Mouse (Mus musculus) forebrain, embryonic 11.5 days (tissue): Measurements from ENCODE around the gene Dexi. TPM values are rescaled to one million over a fixed set of nuclear protein-coding genes. Genes with fewer than 3 reads are reported as not detected.

Experiments used
- ATAC-seq: fragments of 200-750 bp; cut with Nextera tagmentation; replicated peaks from 2 replicates; pipeline ENCODE4 v1.8.0; 2017; ENCODE audit warnings: moderate TSS enrichment; ENCODE audit not compliant: low FRiP score
- DNase-seq: peaks from one replicate; pipeline ENCODE4 v3.0.0-alpha.2; 2017; ENCODE audit warnings: low spot score
- H3K27ac ChIP-seq: fragments of 300-500 bp; sonication (generic); 2 replicates; pipeline ENCODE4 v1.5.1; 2014; ENCODE audit warnings: low read depth, low read length
- H3K27me3 ChIP-seq: fragments of 300-500 bp; sonication (generic); 2 replicates; pipeline ENCODE4 v1.6.1; 2014; ENCODE audit warnings: mild to moderate bottlenecking, low read length, mixed read lengths; ENCODE audit not compliant: control insufficient read depth, insufficient read depth
- H3K36me3 ChIP-seq: fragments of 300-500 bp; sonication (generic); 2 replicates; pipeline ENCODE4 v1.6.1; 2014; ENCODE audit warnings: mild to moderate bottlenecking, low read length, moderate library complexity, mixed read lengths; ENCODE audit not compliant: control insufficient read depth, insufficient read depth
- H3K4me1 ChIP-seq: fragments of 300-500 bp; sonication (generic); replicated peaks from 2 replicates; pipeline ENCODE4 v1.6.1; 2014; ENCODE audit warnings: low read length, mixed read lengths; ENCODE audit not compliant: control insufficient read depth, insufficient read depth
- H3K4me2 ChIP-seq: fragments of 300-500 bp; sonication (generic); 2 replicates; pipeline ENCODE4 v1.6.1; 2014; ENCODE audit warnings: low read depth, mild to moderate bottlenecking, low read length, moderate library complexity, mixed read lengths; ENCODE audit not compliant: severe bottlenecking
- H3K4me3 ChIP-seq: fragments of 300-500 bp; sonication (generic); 2 replicates; pipeline ENCODE4 v1.5.1; 2014; ENCODE audit warnings: low read depth, low read length
- H3K9ac ChIP-seq: fragments of 300-500 bp; sonication (generic); 2 replicates; pipeline ENCODE4 v1.6.1; 2014; ENCODE audit warnings: low read length
- H3K9me3 ChIP-seq: fragments of 300-500 bp; sonication (generic); 2 replicates; pipeline ENCODE4 v1.6.1; 2016; ENCODE audit warnings: low read length, mixed read lengths; ENCODE audit not compliant: control insufficient read depth
- whole genome bisulfite sequencing: fragments of 180-500 bp; shearing (Covaris S2); extraction: QIAGEN DNeasy Blood & Tissue Kit; methylation state at CpG from one replicate; pipeline ENCODE4 v1.1.7; 2014; 5-methylcytosine and 5-hydroxymethylcytosine counted together
- polyA plus RNA-seq: library from polyadenylated mRNA; unstranded; fragments of >200 nt; fragmentation: Nextera tagmentation; extraction: Ambion mirVana; gene quantifications from 2 replicates; pipeline ENCODE4 v1.2.1, GENCODE M21; 2014

The Dexi gene
- polyA plus RNA-seq, 1 experiment from 2014 or later = 23.5 TPM

- Histone ChIP-seq H3K4me1 (no peaks in the 10 kb centered on the region), H3K27ac (no peak overlapping the region), H3K9me3 (no peaks in the 10 kb centered on the region), H3K27me3 (no peaks in the 10 kb centered on the region), H3K9ac (no peak overlapping the region), H3K4me2 (no peak overlapping the region), H3K36me3 (no peaks in the 10 kb centered on the region), H3K4me3 (no peak overlapping the region)
- 17% methylated on average over 8 of the region's 8 CpGs for WGBS
- ATAC-seq (no peak), DNase-seq (peak; percentile 79)
Observed at GRCm38 (mm10) chr16:10501865-10502264, 41.0 kb downstream of the Dexi start.

GRCm38 (mm10) chr16:10499122-10499521 lies 43.7 kb downstream of the Dexi start:
- WGBS = 63% methylated on average over 1 of the region's 1 CpGs
- H3K27ac ChIP-seq = no peak overlapping the region
- no peak overlapping the region for H3K9ac ChIP-seq
- ATAC-seq = no peak
- H3K4me1 ChIP-seq = no peaks in the 10 kb centered on the region
- H3K27me3 ChIP-seq = no peaks in the 10 kb centered on the region
- H3K4me2 ChIP-seq = no peak overlapping the region
- no peaks in the 10 kb centered on the region for H3K36me3 ChIP-seq
- no peak overlapping the region for H3K4me3 ChIP-seq
- DNase-seq = no peak
- no peaks in the 10 kb centered on the region for H3K9me3 ChIP-seq

- no peaks in the 10 kb centered on the region for H3K36me3 ChIP-seq
Observed at GRCm38 (mm10) chr16:10498096-10498602, 44.7 kb downstream of the Dexi start.

GRCm38 (mm10) chr16:10495824-10496298 lies 47.0 kb downstream of the Dexi start:
- H3K27me3 ChIP-seq = no peaks in the 10 kb centered on the region
- H3K4me3 ChIP-seq = no peak overlapping the region
- no peak overlapping the region for H3K4me2 ChIP-seq
- DNase-seq (no peak), ATAC-seq (no peak)
- H3K4me1 ChIP-seq = no peaks in the 10 kb centered on the region
- H3K9ac ChIP-seq = no peak overlapping the region
- WGBS = 70% methylated on average over 2 of the region's 2 CpGs
- H3K36me3 ChIP-seq = no peaks in the 10 kb centered on the region
- no peaks in the 10 kb centered on the region for H3K9me3 ChIP-seq
- no peak overlapping the region for H3K27ac ChIP-seq

More at GRCm38 (mm10) chr16:10498096-10498602, 44.7 kb downstream of the Dexi start:
- no peak overlapping the region for H3K4me2 ChIP-seq
- no peak overlapping the region for H3K4me3 ChIP-seq
- DNase-seq (no peak), ATAC-seq (no peak)
- WGBS = 71% methylated on average over 5 of the region's 5 CpGs
- no peak overlapping the region for H3K9ac ChIP-seq
- no peak overlapping the region for H3K27ac ChIP-seq
- H3K27me3 ChIP-seq = no peaks in the 10 kb centered on the region
- no peaks in the 10 kb centered on the region for H3K9me3 ChIP-seq
- H3K4me1 ChIP-seq = no peaks in the 10 kb centered on the region

- Histone ChIP-seq H3K4me3 (no peak overlapping the region), H3K9ac (no peak overlapping the region), H3K4me2 (no peak overlapping the region), H3K9me3 (no peaks in the 10 kb centered on the region), H3K27ac (no peak overlapping the region), H3K36me3 (no peaks in the 10 kb centered on the region), H3K4me1 (peaks cover 2% of the 10 kb centered on the region; the same call in 1 of the 2 replicates), H3K27me3 (no peaks in the 10 kb centered on the region; the same call in 1 of the 2 replicates)
- DNase-seq = no peak
- 89% methylated on average over 3 of the region's 3 CpGs for WGBS
- ATAC-seq = no peak
Observed at GRCm38 (mm10) chr16:10492587-10492986, 50.3 kb downstream of the Dexi start.

- Histone ChIP-seq H3K4me2 (no peak overlapping the region), H3K9ac (no peak overlapping the region), H3K9me3 (no peaks in the 10 kb centered on the region), H3K4me1 (peaks cover 2% of the 10 kb centered on the region; the same call in 1 of the 2 replicates), H3K4me3 (no peak overlapping the region), H3K27me3 (no peaks in the 10 kb centered on the region; the same call in 1 of the 2 replicates), H3K36me3 (no peaks in the 10 kb centered on the region), H3K27ac (no peak overlapping the region)
- DNase-seq (no peak), ATAC-seq (no peak)
- WGBS = 86% methylated on average over 4 of the region's 4 CpGs
Observed at GRCm38 (mm10) chr16:10491716-10492115, 51.1 kb downstream of the Dexi start.

GRCm38 (mm10) chr16:10490503-10491150 lies 52.2 kb downstream of the Dexi start:
- H3K36me3 ChIP-seq = no peaks in the 10 kb centered on the region
- DNase-seq (no peak), ATAC-seq (no peak)
- H3K4me1 ChIP-seq = peaks cover 2% of the 10 kb centered on the region; the same call in 1 of the 2 replicates
- no peak overlapping the region for H3K4me2 ChIP-seq
- no peak overlapping the region for H3K9ac ChIP-seq
- H3K9me3 ChIP-seq = no peaks in the 10 kb centered on the region
- no peaks in the 10 kb centered on the region; the same call in 1 of the 2 replicates for H3K27me3 ChIP-seq
- H3K27ac ChIP-seq = no peak overlapping the region
- H3K4me3 ChIP-seq = no peak overlapping the region
- 84% methylated on average over 18 of the region's 18 CpGs for WGBS

GRCm38 (mm10) chr16:10489904-10490457 lies 52.9 kb downstream of the Dexi start:
- peak overlapping the region; percentile 24; the same call in 1 of the 2 replicates for H3K4me2 ChIP-seq
- no peaks in the 10 kb centered on the region for H3K36me3 ChIP-seq
- no peaks in the 10 kb centered on the region for H3K9me3 ChIP-seq
- ATAC-seq (no peak), DNase-seq (no peak)
- H3K27me3 ChIP-seq = no peaks in the 10 kb centered on the region; the same call in 1 of the 2 replicates
- 0 out of 2 replicates have a peak overlapping the region, but pooled peaks have one; percentile 7 for H3K9ac ChIP-seq
- 20% methylated on average over 14 of the region's 14 CpGs for WGBS
- 0 out of 2 replicates have a peak overlapping the region, but pooled peaks have one; percentile 7 for H3K4me3 ChIP-seq
- H3K4me1 ChIP-seq = peaks cover 2% of the 10 kb centered on the region; the same call in 1 of the 2 replicates
- H3K27ac ChIP-seq = no peak overlapping the region
